ENCODE assay signal across 9 mouse cellular contexts in the genomic region with DNA sequence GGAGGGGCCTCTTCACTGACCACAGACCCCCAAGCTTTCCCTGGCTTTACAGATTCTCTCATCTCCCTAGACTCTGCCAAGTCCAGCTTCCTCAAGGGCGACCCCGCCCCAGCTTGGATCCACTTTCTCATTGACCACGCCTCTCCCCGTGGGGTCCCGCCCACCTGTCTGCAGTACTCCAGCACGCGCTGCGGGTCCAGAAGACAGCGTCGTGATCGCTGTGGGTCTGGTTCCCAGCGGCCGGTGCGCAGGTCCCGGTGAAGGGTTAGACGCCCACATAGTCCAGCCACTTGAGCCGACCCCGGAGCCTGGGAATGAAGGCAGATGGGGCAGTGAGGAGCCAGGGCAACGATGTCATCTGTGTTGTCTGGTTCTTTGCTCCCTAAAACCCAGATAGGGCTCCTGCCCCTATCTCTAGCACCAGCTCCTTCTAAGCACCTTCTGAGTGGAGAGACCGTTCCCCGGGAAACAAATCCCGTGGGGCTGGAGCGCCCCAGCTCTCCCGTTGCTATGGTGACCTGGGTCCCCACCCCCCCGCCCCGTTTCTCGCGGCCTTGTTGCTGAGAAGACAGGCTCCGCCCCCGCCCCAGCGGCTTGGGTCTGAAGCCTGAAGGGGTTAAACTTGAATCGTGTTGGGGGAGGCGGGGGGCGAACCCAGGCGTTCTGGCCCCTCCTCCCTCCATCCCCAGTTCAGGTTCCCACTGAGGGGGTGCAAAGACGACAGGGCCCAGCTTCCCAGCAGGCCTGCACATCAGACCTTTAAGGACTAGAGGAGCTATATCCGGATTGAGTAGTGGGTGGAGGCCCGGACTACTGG. TPM values are rescaled to one million over a fixed set of nuclear protein-coding genes. Genes with fewer than 3 reads are reported as not detected.
DNase-seq lines count a peak whose midpoint lies in the region; ATAC-seq and TF ChIP-seq lines count a peak whose summit lies in the region.
"Had no signal": no experiment of that assay in that cellular context is flagged by ENCODE, and none has a peak within 500 bp of the region (broad histone marks: within the 10 kb centered on the region; RNA-seq: fewer than 3 reads in every experiment).

No protein-coding gene starts in this region.

- no peak for TF ChIP-seq POLR2A in kidney, adult 2 months (IDR thresholded peaks at IDR 0.05; ENCODE audit: low read depth, low read length)

- H3K4me3 ChIP-seq in kidney, adult 2 months (ENCODE audit: insufficient read depth, low read depth, low read length) = peak overlapping the region; percentile 47; the same call in 1 of the 2 replicates
- peak overlapping the region; percentile 66 for H3K4me3 ChIP-seq in heart, embryonic 13.5 days
- H3K4me3 ChIP-seq in stomach, embryonic 16.5 days (replicated peaks; ENCODE audit: low read length) = peak overlapping the region; percentile 63

- H3K36me3 ChIP-seq in kidney, adult 2 months (ENCODE audit: control insufficient read depth, insufficient read depth, low read length) = no peaks in the 10 kb centered on the region
- H3K36me3 ChIP-seq in heart, embryonic 13.5 days = no peaks in the 10 kb centered on the region
- H3K36me3 ChIP-seq in stomach, embryonic 16.5 days (ENCODE audit: control insufficient read depth, insufficient read depth, low read length) = no peaks in the 10 kb centered on the region

- no peaks in the 10 kb centered on the region for H3K27me3 ChIP-seq in kidney, adult 2 months (replicated peaks; ENCODE audit: control insufficient read depth, insufficient read depth, low read length)
- H3K27me3 ChIP-seq in heart, embryonic 13.5 days (replicated peaks) = peaks cover 69% of the 10 kb centered on the region
- peaks cover 3% of the 10 kb centered on the region for H3K27me3 ChIP-seq in stomach, embryonic 16.5 days (ENCODE audit: control insufficient read depth, insufficient read depth, low read length)
- H3K27me3 ChIP-seq: Patski had no signal

- H3K9me3 ChIP-seq in heart, embryonic 13.5 days = no peaks in the 10 kb centered on the region
- H3K9me3 ChIP-seq in stomach, embryonic 16.5 days (replicated peaks; ENCODE audit: control insufficient read depth, low read length) = 0 out of 2 replicates have a peak, but pooled peaks cover 6% of the 10 kb centered on the region

- peak overlapping the region; percentile 80 for H3K9ac ChIP-seq in heart, embryonic 13.5 days
- H3K9ac ChIP-seq in stomach, embryonic 16.5 days (ENCODE audit: low read length) = peak overlapping the region; percentile 77

- no peak overlapping the region for H3K27ac ChIP-seq in kidney, adult 2 months (ENCODE audit: insufficient read depth, low read depth, low read length)
- no peak overlapping the region for H3K27ac ChIP-seq in heart, embryonic 13.5 days (replicated peaks)
- no peak overlapping the region for H3K27ac ChIP-seq in stomach, embryonic 16.5 days (ENCODE audit: low read length)

- H3K4me2 ChIP-seq in heart, embryonic 13.5 days = peak overlapping the region; percentile 84
- peak overlapping the region; percentile 94 for H3K4me2 ChIP-seq in stomach, embryonic 16.5 days (ENCODE audit: low read depth, low read length)

- TF ChIP-seq CTCF in kidney, adult 2 months (conservative IDR thresholded peaks at IDR 0.05; ENCODE audit: insufficient read depth, insufficient read length, low read depth, low read length) = no peak

- no peaks in the 10 kb centered on the region for H3K4me1 ChIP-seq in kidney, adult 2 months (ENCODE audit: control insufficient read depth, insufficient read depth, low read length)
- peaks cover 17% of the 10 kb centered on the region for H3K4me1 ChIP-seq in heart, embryonic 13.5 days
- H3K4me1 ChIP-seq in stomach, embryonic 16.5 days (ENCODE audit: control insufficient read depth, insufficient read depth, low read length) = peaks cover 9% of the 10 kb centered on the region; the same call in 1 of the 2 replicates

- DNase-seq in kidney, adult 2 months = no peak
- no peak for DNase-seq in kidney, adult 9 months
- peak; percentile 46 to 68 for DNase-seq in cerebellum, postnatal 14 days
- peak; percentile 58 to 68 for DNase-seq in layer of hippocampus, postnatal 36 days
- peak; percentile 71 for DNase-seq in mesoderm, embryonic 11.5 days (ENCODE audit: low read depth, low spot score)
- no peak for DNase-seq in gastrocnemius, adult 18-20 months (ENCODE audit: low spot score)

- WGBS in kidney, adult 2 months = 2% methylated on average over 38 of the region's 38 CpGs
- WGBS in heart, embryonic 13.5 days = under 1% methylated on average over 38 of the region's 38 CpGs
- under 1% methylated on average over 38 of the region's 38 CpGs for WGBS in stomach, embryonic 16.5 days

- no peak for ATAC-seq in heart, embryonic 13.5 days (ENCODE audit: extremely low read depth, insufficient number of reproducible peaks, low FRiP score, low TSS enrichment)
- ATAC-seq in stomach, embryonic 16.5 days (ENCODE audit: insufficient read depth, low FRiP score) = peak; percentile 20; the same call in 1 of the 2 replicates

RNA-seq across cellular contexts. Expression of a gene that starts 1.0 kb away (rescaled TPM):
- 13.0 and 14.2 TPM in 2 replicates for polyA plus RNA-seq in kidney, adult 2 months (2012; rRNA removed)
- 26.8 and 29.5 TPM in 2 replicates for polyA plus RNA-seq in heart, embryonic 13.5 days (2015; fragmentation: Nextera tagmentation; extraction: Ambion mirVana)
- 1,000 to 10,000 TPM; 1,244 to 1,325 TPM for total RNA-seq in layer of hippocampus, postnatal 36 days (2021)
- 29.2 and 33.0 TPM in 2 replicates for polyA plus RNA-seq in stomach, embryonic 16.5 days (2015; fragmentation: Nextera tagmentation; extraction: Ambion mirVana)
- 1 to 10 TPM in 1 of 2 experiments, under 1 TPM in 1; 0.82 to 1.4 TPM for total RNA-seq in gastrocnemius, adult 18-20 months (2021)

RNA-seq across cellular contexts. Expression of a gene that starts 13.1 kb away (rescaled TPM):
- polyA plus RNA-seq in kidney, adult 2 months (2012; rRNA removed) = 0.30 and 0.33 TPM in 2 replicates
- polyA plus RNA-seq in heart, embryonic 13.5 days (2015; fragmentation: Nextera tagmentation; extraction: Ambion mirVana) = 0.45 and 0.49 TPM in 2 replicates
- 10 to 100 TPM; 12.3 to 21.0 TPM for total RNA-seq in layer of hippocampus, postnatal 36 days (2021)
- 1.4 and 1.9 TPM in 2 replicates for polyA plus RNA-seq in stomach, embryonic 16.5 days (2015; fragmentation: Nextera tagmentation; extraction: Ambion mirVana)
- total RNA-seq in gastrocnemius, adult 18-20 months (2021) = not detected
- polyA plus RNA-seq: Patski had no signal

RNA-seq across cellular contexts. Expression of a gene that starts 13.8 kb away (rescaled TPM):
- polyA plus RNA-seq in kidney, adult 2 months (2012; rRNA removed) = 39.9 and 41.1 TPM in 2 replicates
- polyA plus RNA-seq in heart, embryonic 13.5 days (2015; fragmentation: Nextera tagmentation; extraction: Ambion mirVana) = 0.12 TPM in 1 of 2 replicates, not detected in the other
- 1 to 10 TPM; 1.2 TPM for total RNA-seq in layer of hippocampus, postnatal 36 days (2021)
- polyA plus RNA-seq in stomach, embryonic 16.5 days (2015; fragmentation: Nextera tagmentation; extraction: Ambion mirVana) = 3.4 and 4.2 TPM in 2 replicates
- not detected for total RNA-seq in gastrocnemius, adult 18-20 months (2021)
- polyA plus RNA-seq: Patski had no signal

RNA-seq across cellular contexts. Expression of a gene that starts 22.8 kb away (rescaled TPM):
- polyA plus RNA-seq in kidney, adult 2 months (2012; rRNA removed) = 1.8 and 3.1 TPM in 2 replicates
- 1.2 and 1.4 TPM in 2 replicates for polyA plus RNA-seq in heart, embryonic 13.5 days (2015; fragmentation: Nextera tagmentation; extraction: Ambion mirVana)
- 1 to 10 TPM; 3.1 to 3.4 TPM for total RNA-seq in layer of hippocampus, postnatal 36 days (2021)
- 1.5 and 2.0 TPM in 2 replicates for polyA plus RNA-seq in stomach, embryonic 16.5 days (2015; fragmentation: Nextera tagmentation; extraction: Ambion mirVana)
- total RNA-seq in gastrocnemius, adult 18-20 months (2021) = under 1 TPM in 1 of 2 experiments, not detected in 1; 0.11 TPM

RNA-seq across cellular contexts. Expression of a gene that starts 24.7 kb away (rescaled TPM):
- polyA plus RNA-seq in kidney, adult 2 months (2012; rRNA removed) = 3.7 and 12.0 TPM in 2 replicates
- 0.66 and 0.90 TPM in 2 replicates for polyA plus RNA-seq in heart, embryonic 13.5 days (2015; fragmentation: Nextera tagmentation; extraction: Ambion mirVana)
- not detected for total RNA-seq in layer of hippocampus, postnatal 36 days (2021)
- polyA plus RNA-seq in stomach, embryonic 16.5 days (2015; fragmentation: Nextera tagmentation; extraction: Ambion mirVana) = 1.9 and 2.0 TPM in 2 replicates
- total RNA-seq in gastrocnemius, adult 18-20 months (2021) = not detected
- polyA plus RNA-seq: Patski had no signal

Comparison
In these comparisons a context has a peak if more than half of its experiments do, and no peak if none do; other contexts are left out.
1. DNase-seq: peak in cerebellum, postnatal 14 days (2 of 2), layer of hippocampus, postnatal 36 days (2 of 2) and mesoderm, embryonic 11.5 days (single experiment); none in kidney, adult 2 months (single experiment), kidney, adult 9 months (single experiment) and gastrocnemius, adult 18-20 months (single experiment).
2. Peak in every context shown above with its lines, with median percentiles within 50 percentile points of each other: H3K4me3 ChIP-seq.